Mouse (Mus musculus) fat pad, adult 2 months (tissue): ENCODE data around the gene F8.
"Not testable (repeated sequence)": the region's sequence is repeated elsewhere in the genome, so short reads cannot be mapped to it uniquely, and the experiment has no call there.

Source experiments
- DNase-seq: peaks from one replicate; pipeline ENCODE4 v3.0.0-alpha.2; 2011; ENCODE audit warnings: low read depth, low spot score; ENCODE audit errors: extremely low read depth

The F8 gene

DNA sequence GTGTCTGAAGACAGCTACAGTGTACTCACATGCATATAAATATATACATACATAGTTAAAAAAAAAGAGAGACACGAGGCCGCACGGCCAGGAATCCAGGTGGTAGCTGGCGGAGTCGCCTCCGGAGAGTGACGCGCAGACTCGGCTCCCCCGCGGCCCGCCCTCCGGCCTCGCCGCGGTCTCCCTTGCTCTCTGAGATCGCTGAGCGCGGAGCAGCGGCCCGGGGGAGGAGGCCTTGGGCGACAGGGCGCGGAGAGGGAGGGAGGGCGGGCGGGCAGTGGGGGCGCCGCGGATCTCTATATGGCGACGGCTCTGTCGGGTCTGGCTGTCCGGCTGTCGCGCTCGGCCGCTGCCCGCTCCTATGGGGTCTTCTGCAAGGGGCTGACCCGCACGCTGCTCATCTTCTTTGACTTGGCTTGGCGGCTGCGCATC, 239.3 kb downstream of the F8 start:
- DNase-seq = not testable (repeated sequence)

DNA sequence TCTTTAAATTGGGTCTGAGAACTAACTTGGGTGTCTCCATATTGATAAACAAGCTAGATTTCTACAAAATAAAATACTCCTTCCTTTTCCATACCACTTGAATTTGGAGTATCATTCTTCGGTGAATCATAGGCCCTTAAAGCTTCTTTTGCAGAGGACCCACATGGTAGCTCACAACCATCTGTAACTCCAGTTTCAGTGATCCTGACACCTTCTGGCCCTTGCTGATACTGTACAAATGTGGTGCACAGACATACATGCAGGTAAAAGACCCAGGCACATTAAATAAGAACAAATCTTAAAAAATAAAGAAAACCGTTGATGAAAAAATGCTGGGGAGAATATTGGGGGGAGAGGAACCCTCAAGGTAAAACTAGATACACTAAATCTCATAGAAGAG, 244.2 kb downstream of the F8 start:
- DNase-seq = no peak

DNA sequence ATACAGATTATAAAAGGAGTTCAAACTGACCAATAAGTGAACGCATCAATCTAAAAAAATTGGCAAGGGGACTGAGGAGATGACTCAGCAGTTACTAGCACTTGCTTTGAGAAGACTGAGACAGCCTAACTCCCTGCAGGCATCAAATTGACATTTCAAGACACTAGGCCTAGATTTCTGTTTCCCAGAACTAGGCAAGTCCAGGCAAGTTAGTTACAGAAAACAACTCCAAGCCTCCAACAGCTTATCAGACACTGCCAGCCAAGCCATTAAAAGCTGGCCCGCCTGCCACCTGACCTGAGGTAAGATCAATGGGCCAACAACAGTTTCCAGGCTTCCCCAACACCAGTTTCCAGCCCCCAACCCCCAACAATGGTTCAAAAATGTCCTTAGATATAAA, 244.7 kb downstream of the F8 start:
- DNase-seq = peak; percentile 88

GRCm38 (mm10) chrX:75136938-75137337, 245.5 kb downstream of the F8 start:
- DNase-seq = peak; percentile 68

GRCm38 (mm10) chrX:75130467-75131160, 251.8 kb downstream of the F8 start, which contains the start of gene Mpp1:
Gene Mpp1, minus strand, starts transcription at chrX:75131016.
- peak; percentile 11 for DNase-seq

- no peak for DNase-seq
Observed at GRCm38 (mm10) chrX:75129474-75129873, 252.9 kb downstream of the F8 start.

DNA sequence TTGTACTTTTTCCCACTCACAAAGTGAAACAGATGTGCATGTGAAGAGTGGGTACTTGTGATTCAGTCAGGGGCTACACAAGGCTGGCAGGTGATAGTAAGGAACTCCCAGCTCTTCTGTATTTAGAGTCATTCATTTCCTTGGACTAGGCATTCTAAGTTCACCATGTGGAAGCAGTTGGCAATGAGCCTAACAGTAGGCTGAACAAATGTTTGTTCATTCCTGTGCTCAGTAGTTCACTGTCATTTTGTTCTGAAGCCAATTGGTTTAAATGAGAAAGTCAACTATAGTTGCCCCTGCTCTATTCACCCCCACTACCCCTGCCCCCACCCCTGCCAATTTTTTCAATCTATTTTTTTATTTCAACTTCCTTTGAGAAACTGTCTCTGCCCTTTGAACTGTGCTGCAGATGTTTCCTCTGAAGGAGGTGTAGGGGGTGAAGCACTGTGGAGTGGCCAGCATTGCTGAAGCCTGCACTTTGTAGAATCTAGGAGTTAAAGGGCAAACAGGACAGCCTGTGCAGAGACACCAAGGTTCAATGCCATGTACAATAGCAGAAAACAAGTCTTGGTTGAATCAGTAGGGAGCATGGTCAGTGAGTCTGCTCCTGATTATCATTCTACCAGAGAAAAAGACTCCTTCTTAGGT, 254.0 kb downstream of the F8 start:
- no peak for DNase-seq

- no peak for DNase-seq
Observed at GRCm38 (mm10) chrX:75126893-75127292, 255.5 kb downstream of the F8 start.

- no peak for DNase-seq
Observed at GRCm38 (mm10) chrX:75125606-75126005, 256.8 kb downstream of the F8 start.
